Mouse (Mus musculus) layer of hippocampus, adult 18-20 months (tissue): ENCODE results near the gene Decr2. TPM values are rescaled to one million over a fixed set of nuclear protein-coding genes. Genes with fewer than 3 reads are reported as not detected.

Experiments
- total RNA-seq, 2 experiments: library from RNA; stranded (reverse); gene quantifications; 2 replicates each; pipeline ENCODE4 v1.2.3; 2021

Decr2 gene
- total RNA-seq, 2 experiments from 2014 or later, result 27.4 to 29.7 TPM

Other genes starting within 250 kb of the Decr2 start
- 10 to 100 TPM; 21.9 to 22.1 TPM for gene Gm20683, start 248.6 kb downstream of the Decr2 start, total RNA-seq
- 100 to 1,000 TPM in 1 of 2 experiments, 10 to 100 TPM in 1; 98.3 to 109 TPM for gene Rhot2, start 245.5 kb downstream of the Decr2 start, total RNA-seq
- gene Wdr90, start 228.8 kb downstream of the Decr2 start, total RNA-seq, result 10 to 100 TPM; 20.1 to 21.7 TPM
- 10 to 100 TPM; 23.3 to 23.7 TPM for gene Mcrip2, start 221.6 kb downstream of the Decr2 start, total RNA-seq
- 10 to 100 TPM; 36.3 TPM for gene Mettl26, start 215.3 kb downstream of the Decr2 start, total RNA-seq
- 1 to 10 TPM; 1.7 to 2.2 TPM for gene Wfikkn1, start 209.5 kb downstream of the Decr2 start, total RNA-seq
- gene Rab40c, start 170.6 kb downstream of the Decr2 start, total RNA-seq, result 10 to 100 TPM; 49.4 to 54.7 TPM
- 100 to 1,000 TPM; 108 to 113 TPM for gene Pigq, start 145.4 kb downstream of the Decr2 start, total RNA-seq
- under 1 TPM; 0.32 to 0.36 TPM for gene Nhlrc4, start 145.4 kb downstream of the Decr2 start, total RNA-seq
- under 1 TPM; 0.99 TPM for gene A930017K11Rik, start 137.8 kb downstream of the Decr2 start, total RNA-seq
- gene Capn15, start 104.5 kb downstream of the Decr2 start, total RNA-seq, result 10 to 100 TPM; 50.6 to 54.1 TPM
- 100 to 1,000 TPM; 106 TPM for gene Rab11fip3, start 20.8 kb downstream of the Decr2 start, total RNA-seq
- gene Nme4, start 5.3 kb upstream of the Decr2 start, total RNA-seq, result 1 to 10 TPM; 3.8 to 5.8 TPM
- gene Tmem8, start 23.0 kb upstream of the Decr2 start, total RNA-seq, result 10 to 100 TPM; 12.0 to 13.2 TPM
- 10 to 100 TPM; 68.8 to 70.0 TPM for gene Mrpl28, start 33.2 kb upstream of the Decr2 start, total RNA-seq
- 10 to 100 TPM; 28.3 to 28.5 TPM for gene Axin1, start 48.4 kb upstream of the Decr2 start, total RNA-seq
- gene Pdia2, start 108.8 kb upstream of the Decr2 start, total RNA-seq, result under 1 TPM; 0.18 to 0.35 TPM
- gene Rgs11, start 112.6 kb upstream of the Decr2 start, total RNA-seq, result 10 to 100 TPM; 32.4 to 41.9 TPM
- gene Arhgdig, start 117.4 kb upstream of the Decr2 start, total RNA-seq, result 10 to 100 TPM; 64.8 to 65.1 TPM
- 10 to 100 TPM; 19.6 to 21.4 TPM for gene Fam234a, start 153.9 kb upstream of the Decr2 start, total RNA-seq
- gene Luc7l, start 162.6 kb upstream of the Decr2 start, total RNA-seq, result 10 to 100 TPM; 87.4 to 91.8 TPM